Mouse (Mus musculus): ENCODE data around the gene Col8a1. TPM values are rescaled to one million over a fixed set of nuclear protein-coding genes. Genes with fewer than 3 reads are reported as not detected.

Gene Col8a1
- 0.87 and 1.6 TPM in 2 replicates for polyA plus RNA-seq (2012; rRNA removed)

DNA sequence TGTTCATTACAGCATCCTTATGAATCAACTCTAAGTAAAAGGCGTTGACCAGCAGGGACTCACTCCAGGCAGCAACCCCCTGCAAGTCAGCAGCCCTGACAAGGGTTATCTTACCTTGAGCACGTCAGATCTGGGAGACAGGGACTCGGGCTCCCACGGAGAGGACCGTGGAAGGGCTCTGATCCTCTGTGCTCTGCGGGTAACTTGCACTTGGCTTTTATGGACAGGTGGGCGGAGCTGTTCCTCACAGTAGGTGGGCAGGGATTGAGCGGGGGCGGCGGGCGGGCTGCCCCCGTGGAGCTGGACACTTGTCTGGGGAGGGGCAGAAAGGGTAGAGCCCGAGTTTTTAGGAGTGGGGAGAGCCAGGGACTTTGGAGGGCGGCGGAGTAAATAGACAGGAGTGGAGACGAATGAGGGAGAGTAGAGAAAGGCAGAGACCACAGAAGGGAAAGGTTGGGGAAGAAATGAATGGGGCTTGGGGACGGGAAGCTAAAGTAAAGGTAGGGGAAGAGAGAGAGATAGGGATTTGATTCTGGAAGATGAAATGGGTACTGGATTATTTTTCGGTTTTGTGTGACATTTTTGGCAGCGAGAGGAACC is at the start of gene Col8a1:
Col8a1 (minus strand) TSS at position 212 of the 600 bp plus-strand sequence.
- DNase-seq = peak; percentile 19 to 29
- TF ChIP-seq POLR2A (IDR thresholded peaks at IDR 0.05; ENCODE audit: borderline replicate concordance, insufficient read depth, low read length) = no peak
- TF ChIP-seq CTCF (IDR thresholded peaks at IDR 0.05; ENCODE audit: borderline replicate concordance, insufficient read depth, low read depth, low read length) = no peak
- Histone ChIP-seq H3K27me3 (ENCODE audit: control insufficient read depth, insufficient read depth, low read length) (no peaks in the 10 kb centered on the region), H3K4me3 (replicated peaks; ENCODE audit: insufficient read depth, low read depth, low read length) (peak within 1 kb of the TSS; percentile 75), H3K27ac (ENCODE audit: insufficient read depth, low read length) (no peak within 1 kb of the TSS), H3K4me1 (ENCODE audit: control insufficient read depth, insufficient read depth, low read length) (0 out of 2 replicates have a peak, but pooled peaks cover 3% of the 10 kb centered on the region)
- 2% methylated on average over 19 of the region's 19 CpGs for WGBS

DNA sequence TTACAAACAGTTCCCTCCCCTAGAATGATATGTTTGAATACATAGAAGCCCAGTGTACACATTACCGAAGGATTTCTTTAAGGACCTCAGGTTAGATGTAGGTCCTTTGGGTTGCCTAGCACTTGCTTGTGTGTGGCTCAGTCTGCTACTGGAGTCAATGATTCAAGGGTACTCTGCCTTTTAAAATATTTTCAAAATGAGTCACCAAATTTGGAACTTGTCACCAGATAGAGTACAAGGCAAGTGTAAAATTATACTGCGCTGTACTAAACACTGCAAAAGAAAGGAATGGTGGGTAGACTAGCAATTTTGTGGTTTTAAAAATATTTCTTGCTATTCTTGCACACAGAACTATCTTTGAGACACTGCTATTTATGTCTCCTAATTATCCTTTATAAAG is 47.3 kb upstream of the Col8a1 start:
- H3K27ac ChIP-seq (ENCODE audit: insufficient read depth, low read length) = no peak overlapping the region
- no peaks in the 10 kb centered on the region for H3K27me3 ChIP-seq (ENCODE audit: control insufficient read depth, insufficient read depth, low read length)
- no peak for DNase-seq
- no peak overlapping the region for H3K4me3 ChIP-seq (replicated peaks; ENCODE audit: insufficient read depth, low read depth, low read length)
- WGBS = 100% methylated on average over 2 of the region's 2 CpGs
- no peaks in the 10 kb centered on the region for H3K4me1 ChIP-seq (ENCODE audit: control insufficient read depth, insufficient read depth, low read length)
- TF ChIP-seq CTCF (IDR thresholded peaks at IDR 0.05; ENCODE audit: borderline replicate concordance, insufficient read depth, low read depth, low read length) = no peak
- TF ChIP-seq POLR2A (IDR thresholded peaks at IDR 0.05; ENCODE audit: borderline replicate concordance, insufficient read depth, low read length) = no peak

- peak; percentile 65 to 75 for DNase-seq
- Histone ChIP-seq H3K4me1 (ENCODE audit: control insufficient read depth, insufficient read depth, low read length) (no peaks in the 10 kb centered on the region), H3K27me3 (ENCODE audit: control insufficient read depth, insufficient read depth, low read length) (no peaks in the 10 kb centered on the region), H3K4me3 (replicated peaks; ENCODE audit: insufficient read depth, low read depth, low read length) (no peak overlapping the region), H3K27ac (ENCODE audit: insufficient read depth, low read length) (no peak overlapping the region)
- 5% methylated on average over 6 of the region's 6 CpGs for WGBS
- no peak for TF ChIP-seq POLR2A (IDR thresholded peaks at IDR 0.05; ENCODE audit: borderline replicate concordance, insufficient read depth, low read length)
- TF ChIP-seq CTCF (IDR thresholded peaks at IDR 0.05; ENCODE audit: borderline replicate concordance, insufficient read depth, low read depth, low read length) = no peak
Measured at GRCm38 (mm10) chr16:57796321-57796720, 41.8 kb upstream of the Col8a1 start.

DNA sequence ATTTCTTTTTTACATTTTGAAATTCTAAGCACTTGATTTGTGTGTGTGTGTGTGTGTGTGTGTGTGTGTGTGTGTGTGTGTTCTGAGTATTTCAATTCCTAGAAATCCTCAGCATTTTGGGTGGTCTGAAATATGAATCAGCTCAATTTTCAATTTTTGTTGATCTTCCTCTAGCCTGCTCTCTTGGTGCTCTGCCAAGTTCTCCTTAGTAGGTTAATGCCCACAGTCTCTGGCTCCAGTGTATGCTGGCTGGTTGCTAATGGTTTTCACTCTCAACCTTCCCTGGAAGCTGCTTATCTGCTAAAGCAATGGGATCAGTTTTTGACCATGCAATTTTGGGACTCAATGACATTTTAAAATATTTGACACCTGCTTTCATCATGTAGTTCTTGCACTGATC is 24.5 kb upstream of the Col8a1 start:
- TF ChIP-seq CTCF (IDR thresholded peaks at IDR 0.05; ENCODE audit: borderline replicate concordance, insufficient read depth, low read depth, low read length) (no peak), POLR2A (IDR thresholded peaks at IDR 0.05; ENCODE audit: borderline replicate concordance, insufficient read depth, low read length) (no peak)

GRCm38 (mm10) chr16:57765615-57766014 is 11.1 kb upstream of the Col8a1 start:
- Histone ChIP-seq H3K4me3 (replicated peaks; ENCODE audit: insufficient read depth, low read depth, low read length) (no peak overlapping the region), H3K27ac (ENCODE audit: insufficient read depth, low read length) (no peak overlapping the region), H3K4me1 (ENCODE audit: control insufficient read depth, insufficient read depth, low read length) (no peaks in the 10 kb centered on the region), H3K27me3 (ENCODE audit: control insufficient read depth, insufficient read depth, low read length) (no peaks in the 10 kb centered on the region)
- WGBS = 29% methylated on average over 3 of the region's 3 CpGs
- no peak for DNase-seq
- no peak for TF ChIP-seq POLR2A (IDR thresholded peaks at IDR 0.05; ENCODE audit: borderline replicate concordance, insufficient read depth, low read length)
- TF ChIP-seq CTCF (IDR thresholded peaks at IDR 0.05; ENCODE audit: borderline replicate concordance, insufficient read depth, low read depth, low read length) = no peak

More for the DNA sequence above, 24.5 kb upstream of the Col8a1 start:
- Histone ChIP-seq H3K27me3 (ENCODE audit: control insufficient read depth, insufficient read depth, low read length) (no peaks in the 10 kb centered on the region), H3K27ac (ENCODE audit: insufficient read depth, low read length) (no peak overlapping the region), H3K4me3 (replicated peaks; ENCODE audit: insufficient read depth, low read depth, low read length) (no peak overlapping the region), H3K4me1 (ENCODE audit: control insufficient read depth, insufficient read depth, low read length) (no peaks in the 10 kb centered on the region)
- DNase-seq = no peak

- WGBS = 81% methylated on average over 2 of the region's 2 CpGs
- Histone ChIP-seq H3K4me3 (replicated peaks; ENCODE audit: insufficient read depth, low read depth, low read length) (no peak overlapping the region), H3K27ac (ENCODE audit: insufficient read depth, low read length) (no peak overlapping the region), H3K27me3 (ENCODE audit: control insufficient read depth, insufficient read depth, low read length) (no peaks in the 10 kb centered on the region), H3K4me1 (ENCODE audit: control insufficient read depth, insufficient read depth, low read length) (no peaks in the 10 kb centered on the region)
- DNase-seq = no peak
- TF ChIP-seq POLR2A (IDR thresholded peaks at IDR 0.05; ENCODE audit: borderline replicate concordance, insufficient read depth, low read length) (no peak), CTCF (IDR thresholded peaks at IDR 0.05; ENCODE audit: borderline replicate concordance, insufficient read depth, low read depth, low read length) (no peak)
Measured at GRCm38 (mm10) chr16:57759862-57760261, 5.3 kb upstream of the Col8a1 start.

- Histone ChIP-seq H3K27ac (ENCODE audit: insufficient read depth, low read length) (no peak overlapping the region), H3K27me3 (ENCODE audit: control insufficient read depth, insufficient read depth, low read length) (no peaks in the 10 kb centered on the region), H3K4me3 (replicated peaks; ENCODE audit: insufficient read depth, low read depth, low read length) (peak overlapping the region; percentile 20), H3K4me1 (ENCODE audit: control insufficient read depth, insufficient read depth, low read length) (0 out of 2 replicates have a peak, but pooled peaks cover 3% of the 10 kb centered on the region)
- peak; percentile 8 to 12 for DNase-seq
- 54% methylated on average over 5 of the region's 5 CpGs for WGBS
- no peak for TF ChIP-seq POLR2A (IDR thresholded peaks at IDR 0.05; ENCODE audit: borderline replicate concordance, insufficient read depth, low read length)
Measured at GRCm38 (mm10) chr16:57755708-57756107, 1.2 kb upstream of the Col8a1 start.

DNA sequence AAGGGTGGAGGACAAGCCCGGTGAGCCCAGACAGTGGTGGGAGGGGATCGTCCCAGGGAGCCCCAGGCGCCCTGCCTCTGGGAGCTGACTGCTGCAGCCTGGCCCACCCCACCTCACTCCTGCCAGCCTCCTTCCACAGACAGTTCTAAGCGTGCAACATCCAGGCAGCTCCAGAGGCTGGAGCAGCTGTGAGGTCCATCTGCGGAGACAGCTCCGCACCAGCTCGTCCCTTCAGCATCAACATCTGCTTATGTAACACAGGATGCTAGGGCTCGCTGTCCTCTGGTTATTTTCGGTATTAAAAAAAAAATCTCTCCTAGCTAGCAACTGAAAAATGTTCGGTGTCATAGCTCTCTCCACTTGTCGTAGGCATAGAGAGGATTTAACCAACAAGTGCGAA is 704 bp upstream of the Col8a1 start:
- peak; percentile 14 to 33 for DNase-seq
- Histone ChIP-seq H3K4me3 (replicated peaks; ENCODE audit: insufficient read depth, low read depth, low read length) (peak overlapping the region; percentile 75), H3K27ac (ENCODE audit: insufficient read depth, low read length) (no peak overlapping the region), H3K4me1 (ENCODE audit: control insufficient read depth, insufficient read depth, low read length) (0 out of 2 replicates have a peak, but pooled peaks cover 3% of the 10 kb centered on the region), H3K27me3 (ENCODE audit: control insufficient read depth, insufficient read depth, low read length) (no peaks in the 10 kb centered on the region)
- 12% methylated on average over 12 of the region's 12 CpGs for WGBS
- TF ChIP-seq POLR2A (IDR thresholded peaks at IDR 0.05; ENCODE audit: borderline replicate concordance, insufficient read depth, low read length) (no peak), CTCF (IDR thresholded peaks at IDR 0.05; ENCODE audit: borderline replicate concordance, insufficient read depth, low read depth, low read length) (no peak)
